Mouse (Mus musculus) lung, embryonic 16.5 days (tissue): ENCODE results near the gene Shtn1. TPM values are rescaled to one million over a fixed set of nuclear protein-coding genes. Genes with fewer than 3 reads are reported as not detected.

Experiments used
- ATAC-seq: fragments of 200-750 bp; cut with Nextera tagmentation; 2 replicates; pipeline ENCODE4 v1.8.0; 2017; ENCODE audit warnings: low read depth, mild to moderate bottlenecking, moderate library complexity
- H3K27ac ChIP-seq: fragments of 300-500 bp; sonication (generic); 2 replicates; pipeline ENCODE4 v1.5.1; 2014; ENCODE audit warnings: mild to moderate bottlenecking, control low read depth, low read length
- H3K27me3 ChIP-seq: fragments of 300-500 bp; sonication (generic); 2 replicates; pipeline ENCODE4 v1.6.1; 2014; ENCODE audit warnings: low read depth, low read length, mixed read lengths; ENCODE audit not compliant: control insufficient read depth, insufficient read depth
- H3K36me3 ChIP-seq: fragments of 300-500 bp; sonication (generic); 2 replicates; pipeline ENCODE4 v1.6.1; 2014; ENCODE audit warnings: low read length; ENCODE audit not compliant: control insufficient read depth, insufficient read depth
- H3K4me1 ChIP-seq: fragments of 300-500 bp; sonication (generic); replicated peaks from 2 replicates; pipeline ENCODE4 v1.6.1; 2014; ENCODE audit warnings: low read length, mixed read lengths; ENCODE audit not compliant: control insufficient read depth, insufficient read depth
- H3K4me2 ChIP-seq: fragments of 300-500 bp; sonication (generic); 2 replicates; pipeline ENCODE4 v1.6.1; 2014; ENCODE audit warnings: low read depth, low read length, control low read depth
- H3K4me3 ChIP-seq: fragments of 300-500 bp; sonication (generic); 2 replicates; pipeline ENCODE4 v1.5.1; 2014; ENCODE audit warnings: mild to moderate bottlenecking, low read length, control low read depth
- H3K9ac ChIP-seq: fragments of 300-500 bp; sonication (generic); 2 replicates; pipeline ENCODE4 v1.6.1; 2014; ENCODE audit warnings: low read length, control low read depth
- H3K9me3 ChIP-seq: fragments of 300-500 bp; sonication (generic); 2 replicates; pipeline ENCODE4 v1.6.1; 2016; ENCODE audit warnings: low read length; ENCODE audit not compliant: control insufficient read depth
- WGBS: fragments of 180-500 bp; shearing (Covaris S2); extraction: QIAGEN DNeasy Blood & Tissue Kit; methylation state at CpG from one replicate; pipeline ENCODE4 v1.1.7; 2014; 5-methylcytosine and 5-hydroxymethylcytosine counted together
- polyA plus RNA-seq: library from polyadenylated mRNA; unstranded; fragments of >200 nt; fragmentation: Nextera tagmentation; extraction: Ambion mirVana; gene quantifications from 2 replicates; pipeline ENCODE4 v1.2.1, GENCODE M21; 2015

Shtn1 gene
- polyA plus RNA-seq, 1 experiment from 2014 or later = 7.2 TPM

DNA sequence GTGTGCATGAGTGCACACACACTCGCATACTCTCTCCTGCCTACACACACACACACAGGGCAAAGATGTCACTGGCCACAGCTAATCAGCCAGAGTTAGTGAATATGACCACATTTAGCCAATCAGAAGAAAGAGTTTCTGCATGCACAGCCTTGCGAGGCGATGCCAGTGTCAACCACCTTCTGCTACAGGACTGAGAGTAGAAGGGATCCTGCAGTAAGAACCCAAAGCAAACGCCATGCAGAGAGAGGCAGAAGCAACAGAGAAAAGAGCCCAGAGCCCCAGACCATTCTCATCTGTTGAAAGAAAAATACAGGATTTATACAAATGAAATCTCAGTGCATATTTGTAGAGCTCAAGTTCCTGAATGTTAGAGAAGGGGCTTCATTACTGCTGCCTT is 37.1 kb downstream of the Shtn1 start:
- Histone ChIP-seq H3K27me3 (no peaks in the 10 kb centered on the region), H3K4me3 (no peak overlapping the region), H3K9me3 (no peaks in the 10 kb centered on the region), H3K27ac (no peak overlapping the region), H3K4me2 (no peak overlapping the region), H3K9ac (no peak overlapping the region), H3K4me1 (no peaks in the 10 kb centered on the region), H3K36me3 (no peaks in the 10 kb centered on the region)
- WGBS = 79% methylated on average over 4 of the region's 4 CpGs
- ATAC-seq = no peak

DNA sequence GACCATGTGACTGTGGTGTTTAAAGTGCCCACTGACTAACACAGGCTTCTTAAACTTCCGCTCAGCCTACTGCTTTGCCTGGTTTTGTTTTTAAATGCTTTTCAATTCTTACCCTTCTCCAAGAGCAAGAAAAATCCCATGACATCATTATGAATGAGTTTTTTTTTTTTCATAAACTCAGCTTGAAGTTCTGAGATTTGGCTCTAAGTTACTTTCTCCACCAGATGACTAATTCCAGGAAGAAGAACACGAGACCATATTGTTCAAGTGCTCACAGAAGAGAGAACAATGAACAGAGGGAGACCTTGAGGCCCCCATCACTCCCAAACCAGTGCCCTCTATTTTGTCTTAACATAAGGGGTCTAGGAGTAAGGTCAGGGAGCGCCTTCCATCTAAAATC is 39.1 kb downstream of the Shtn1 start:
- no peaks in the 10 kb centered on the region for H3K4me1 ChIP-seq
- H3K27ac ChIP-seq = no peak overlapping the region
- no peak overlapping the region for H3K4me2 ChIP-seq
- H3K9ac ChIP-seq = no peak overlapping the region
- 60% methylated on average over 3 of the region's 3 CpGs for WGBS
- H3K36me3 ChIP-seq = no peaks in the 10 kb centered on the region
- no peak overlapping the region for H3K4me3 ChIP-seq
- no peak for ATAC-seq
- no peaks in the 10 kb centered on the region for H3K9me3 ChIP-seq
- no peaks in the 10 kb centered on the region for H3K27me3 ChIP-seq

DNA sequence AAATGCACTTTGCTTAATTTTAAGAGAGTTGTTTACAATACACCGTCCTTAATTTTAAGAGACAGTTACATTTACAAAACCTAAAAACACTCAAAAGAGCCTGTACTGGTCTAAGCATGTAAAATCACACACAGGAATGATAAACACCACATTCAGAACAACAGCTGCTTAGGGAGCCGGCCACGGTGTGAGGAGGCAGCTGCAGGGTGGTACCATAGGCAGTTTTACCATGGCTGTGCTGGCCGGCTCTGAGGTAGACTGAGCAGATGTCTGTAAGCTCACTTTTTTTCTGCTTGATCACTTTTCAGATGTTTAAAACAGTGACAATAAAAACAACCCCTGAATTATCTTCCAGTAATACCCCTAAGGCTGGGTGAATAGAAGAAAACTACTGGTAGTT is 42.7 kb downstream of the Shtn1 start:
- no peaks in the 10 kb centered on the region for H3K9me3 ChIP-seq
- no peak for ATAC-seq
- H3K4me2 ChIP-seq = no peak overlapping the region
- H3K36me3 ChIP-seq = no peaks in the 10 kb centered on the region
- H3K4me1 ChIP-seq = no peaks in the 10 kb centered on the region
- no peak overlapping the region for H3K9ac ChIP-seq
- no peaks in the 10 kb centered on the region for H3K27me3 ChIP-seq
- WGBS = 69% methylated on average over 4 of the region's 4 CpGs
- H3K27ac ChIP-seq = no peak overlapping the region
- H3K4me3 ChIP-seq = no peak overlapping the region

DNA sequence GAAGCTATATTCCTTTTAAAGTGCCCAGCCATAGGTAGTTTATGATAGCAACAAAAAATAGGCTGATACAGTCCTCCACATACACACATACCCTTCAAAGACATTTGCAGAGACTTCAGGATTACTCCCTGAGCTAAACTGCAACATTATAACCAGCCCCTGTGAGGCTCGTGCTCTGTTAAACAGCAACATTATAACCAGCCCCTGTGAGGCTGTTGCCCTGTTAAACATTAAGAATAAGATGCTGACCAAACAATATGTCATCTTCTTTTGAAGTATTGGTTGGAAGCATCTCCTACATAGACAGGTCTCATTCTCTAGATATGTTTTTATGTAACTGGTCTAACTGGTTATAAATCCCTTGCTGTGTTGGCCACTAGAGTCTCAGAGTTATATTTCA is 45.7 kb downstream of the Shtn1 start:
- H3K27ac ChIP-seq = no peak overlapping the region
- ATAC-seq = no peak
- WGBS = 79% methylated on average over 1 of the region's 1 CpGs
- no peak overlapping the region for H3K4me3 ChIP-seq
- no peaks in the 10 kb centered on the region for H3K4me1 ChIP-seq
- no peaks in the 10 kb centered on the region for H3K36me3 ChIP-seq
- no peaks in the 10 kb centered on the region for H3K9me3 ChIP-seq
- no peaks in the 10 kb centered on the region for H3K27me3 ChIP-seq
- no peak overlapping the region for H3K9ac ChIP-seq
- H3K4me2 ChIP-seq = no peak overlapping the region

DNA sequence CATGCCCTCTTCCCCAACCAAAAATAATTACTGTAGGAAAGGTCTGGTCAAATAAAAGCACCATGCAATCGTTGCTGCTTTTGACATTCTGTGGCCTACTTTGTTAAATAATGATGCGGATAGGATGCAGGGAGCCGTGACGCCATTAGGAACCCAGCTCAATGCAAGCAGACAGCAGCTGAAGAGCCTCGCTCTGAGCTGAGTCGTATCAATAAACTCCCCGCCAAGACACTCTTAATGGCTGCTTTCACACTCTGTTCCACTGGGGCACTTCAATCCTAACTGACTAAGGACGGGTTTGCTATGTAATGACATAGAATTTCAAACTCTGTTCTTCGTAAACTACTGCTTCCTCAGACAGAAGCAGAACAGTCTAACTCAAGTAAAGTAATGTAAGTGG is 46.9 kb downstream of the Shtn1 start:
- WGBS = 76% methylated on average over 9 of the region's 9 CpGs
- Histone ChIP-seq H3K27ac (no peak overlapping the region), H3K9ac (no peak overlapping the region)

DNA sequence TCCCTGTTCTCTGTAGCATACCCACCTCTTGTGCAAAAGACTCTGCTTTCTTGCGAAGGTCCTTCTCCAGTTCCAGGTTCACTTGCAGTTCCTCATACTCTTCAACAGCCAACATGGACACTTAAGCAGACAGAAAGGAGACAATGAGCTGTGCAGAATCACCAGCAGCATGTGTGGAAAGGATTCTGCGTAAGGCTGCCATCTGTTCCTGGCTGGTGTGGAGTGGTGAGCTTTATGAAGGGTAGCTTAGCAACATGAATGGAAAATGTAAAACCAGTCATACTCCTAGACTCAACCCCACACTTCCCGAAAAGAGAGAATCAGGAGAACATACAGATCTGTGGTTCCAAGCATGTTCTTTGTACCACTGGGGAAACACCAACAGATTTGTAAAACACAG is 47.8 kb downstream of the Shtn1 start:
- no peak overlapping the region for H3K9ac ChIP-seq
- no peaks in the 10 kb centered on the region for H3K4me1 ChIP-seq
- no peak overlapping the region for H3K4me3 ChIP-seq
- H3K27ac ChIP-seq = no peak overlapping the region
- no peaks in the 10 kb centered on the region for H3K27me3 ChIP-seq
- WGBS = 92% methylated on average over 3 of the region's 3 CpGs
- no peak for ATAC-seq
- no peaks in the 10 kb centered on the region for H3K36me3 ChIP-seq
- H3K9me3 ChIP-seq = no peaks in the 10 kb centered on the region
- H3K4me2 ChIP-seq = no peak overlapping the region

More for the DNA sequence above, 46.9 kb downstream of the Shtn1 start:
- Histone ChIP-seq H3K36me3 (no peaks in the 10 kb centered on the region), H3K4me1 (no peaks in the 10 kb centered on the region), H3K4me3 (no peak overlapping the region), H3K9me3 (no peaks in the 10 kb centered on the region), H3K4me2 (no peak overlapping the region), H3K27me3 (no peaks in the 10 kb centered on the region)
- ATAC-seq = no peak

DNA sequence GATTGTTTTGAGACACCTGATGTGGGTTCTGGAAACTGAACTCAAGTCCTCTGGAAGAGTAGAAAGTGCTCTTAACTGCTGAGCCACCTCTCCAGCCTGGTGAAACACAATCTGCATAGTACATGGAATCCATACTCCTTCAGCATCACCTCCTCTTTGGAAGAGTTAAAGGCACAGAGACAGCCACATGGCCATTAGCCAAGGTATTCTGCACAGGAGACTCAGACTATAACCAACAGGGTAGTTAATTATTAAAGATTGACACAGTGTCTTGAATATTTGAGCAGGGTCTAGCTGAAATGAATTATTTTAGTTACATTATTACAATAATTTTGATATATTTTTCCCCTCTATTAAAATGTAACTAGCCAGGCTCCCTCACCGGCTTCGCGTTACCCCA is 52.0 kb downstream of the Shtn1 start:
- no peak overlapping the region for H3K9ac ChIP-seq
- 76% methylated on average over 3 of the region's 3 CpGs for WGBS
- peaks cover 3% of the 10 kb centered on the region; the same call in 1 of the 2 replicates for H3K9me3 ChIP-seq
- peaks cover 7% of the 10 kb centered on the region for H3K36me3 ChIP-seq
- no peak for ATAC-seq
- H3K4me2 ChIP-seq = no peak overlapping the region
- H3K27me3 ChIP-seq = no peaks in the 10 kb centered on the region
- no peak overlapping the region for H3K27ac ChIP-seq
- no peak overlapping the region for H3K4me3 ChIP-seq
- no peaks in the 10 kb centered on the region for H3K4me1 ChIP-seq

DNA sequence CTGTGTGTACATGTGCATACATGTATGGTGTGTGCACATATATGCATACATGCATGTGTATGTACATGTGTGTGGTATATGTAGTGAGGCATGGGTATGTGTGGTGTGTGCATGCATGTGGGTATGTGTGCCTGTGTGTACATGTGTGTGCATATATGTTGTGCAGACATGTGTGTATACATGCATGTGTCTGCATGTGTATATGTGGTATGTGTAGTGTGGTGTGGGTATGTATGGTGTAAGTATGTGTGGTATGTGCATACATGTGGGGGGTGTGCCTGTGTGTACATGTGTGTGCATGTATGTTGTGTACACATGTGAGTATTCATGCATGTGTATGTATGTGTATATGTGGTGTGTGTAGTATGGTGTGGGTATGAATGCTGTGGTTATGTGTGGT is 54.3 kb downstream of the Shtn1 start:
- H3K9ac ChIP-seq = no peak overlapping the region
- no peak overlapping the region for H3K27ac ChIP-seq
- no peak overlapping the region for H3K4me3 ChIP-seq
- H3K36me3 ChIP-seq = peaks cover 7% of the 10 kb centered on the region
- no peak for ATAC-seq
- no peaks in the 10 kb centered on the region for H3K4me1 ChIP-seq
- H3K9me3 ChIP-seq = peaks cover 3% of the 10 kb centered on the region; the same call in 1 of the 2 replicates
- H3K27me3 ChIP-seq = no peaks in the 10 kb centered on the region
- no peak overlapping the region for H3K4me2 ChIP-seq

DNA sequence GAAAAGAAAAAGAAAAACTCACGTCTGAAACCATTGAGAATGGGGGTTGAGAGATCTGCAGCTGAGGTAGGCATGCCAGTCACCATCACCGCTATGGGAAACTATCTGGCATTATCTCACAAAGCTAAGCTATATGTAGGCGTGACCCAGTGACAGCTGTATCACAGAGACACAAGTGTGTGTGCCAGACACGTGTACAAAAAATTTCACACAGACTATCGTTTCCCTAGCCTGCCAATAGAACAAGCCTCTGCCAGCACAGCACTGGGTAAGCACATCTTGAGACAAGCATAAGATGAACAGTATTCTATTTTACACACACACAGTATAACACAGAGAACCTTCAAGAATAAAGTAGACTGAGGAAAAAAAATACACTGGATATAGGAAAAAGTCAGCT is 65.1 kb downstream of the Shtn1 start:
- ATAC-seq = no peak
- WGBS = 60% methylated on average over 5 of the region's 5 CpGs
- Histone ChIP-seq H3K36me3 (no peaks in the 10 kb centered on the region), H3K4me3 (no peak overlapping the region), H3K27me3 (no peaks in the 10 kb centered on the region), H3K27ac (no peak overlapping the region), H3K4me1 (no peaks in the 10 kb centered on the region), H3K9me3 (no peaks in the 10 kb centered on the region), H3K4me2 (no peak overlapping the region), H3K9ac (no peak overlapping the region)

DNA sequence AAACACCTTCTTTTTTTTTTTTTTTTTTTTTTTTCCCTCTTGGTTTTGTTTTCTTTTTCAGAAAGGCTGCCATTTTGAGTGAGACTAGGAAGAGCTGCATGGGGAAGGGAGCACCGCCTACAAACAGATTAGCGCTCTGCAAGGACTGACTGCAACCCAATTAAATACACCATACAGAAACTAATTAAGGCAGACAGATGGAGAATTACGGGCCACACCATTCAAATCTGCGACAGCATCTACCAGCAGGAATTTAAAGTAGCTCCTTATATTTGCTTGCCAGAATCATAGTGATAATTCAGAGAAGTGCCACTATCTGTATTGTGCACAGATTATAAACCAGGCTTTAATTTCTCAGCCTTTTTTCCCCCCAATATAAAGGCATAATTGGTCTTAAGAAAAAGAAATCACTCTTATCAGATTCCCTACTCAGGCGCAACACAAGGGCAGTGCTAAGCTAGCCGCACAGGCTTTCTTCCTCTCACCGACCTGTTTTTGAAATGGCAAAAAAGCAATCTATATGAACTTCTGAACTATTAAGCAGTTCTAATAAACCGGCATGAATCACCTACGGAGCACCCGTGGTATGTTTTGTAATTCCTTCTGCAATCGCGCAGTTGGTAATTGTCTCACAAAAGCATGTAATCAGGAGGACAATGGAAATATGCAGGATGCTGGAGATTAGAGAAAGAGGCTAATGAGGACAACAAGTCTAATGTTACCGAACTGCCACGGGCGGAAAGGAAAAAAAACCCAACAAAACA is 69.1 kb downstream of the Shtn1 start:
- WGBS = 80% methylated on average over 15 of the region's 15 CpGs
- no peak overlapping the region for H3K9ac ChIP-seq
- no peak overlapping the region for H3K4me2 ChIP-seq
- no peak for ATAC-seq
- no peaks in the 10 kb centered on the region for H3K4me1 ChIP-seq
- no peak overlapping the region for H3K27ac ChIP-seq
- no peak overlapping the region for H3K4me3 ChIP-seq
- H3K27me3 ChIP-seq = no peaks in the 10 kb centered on the region
- H3K9me3 ChIP-seq = no peaks in the 10 kb centered on the region
- no peaks in the 10 kb centered on the region for H3K36me3 ChIP-seq
